Mouse (Mus musculus): Measurements from ENCODE around the gene Yod1.

DNA sequence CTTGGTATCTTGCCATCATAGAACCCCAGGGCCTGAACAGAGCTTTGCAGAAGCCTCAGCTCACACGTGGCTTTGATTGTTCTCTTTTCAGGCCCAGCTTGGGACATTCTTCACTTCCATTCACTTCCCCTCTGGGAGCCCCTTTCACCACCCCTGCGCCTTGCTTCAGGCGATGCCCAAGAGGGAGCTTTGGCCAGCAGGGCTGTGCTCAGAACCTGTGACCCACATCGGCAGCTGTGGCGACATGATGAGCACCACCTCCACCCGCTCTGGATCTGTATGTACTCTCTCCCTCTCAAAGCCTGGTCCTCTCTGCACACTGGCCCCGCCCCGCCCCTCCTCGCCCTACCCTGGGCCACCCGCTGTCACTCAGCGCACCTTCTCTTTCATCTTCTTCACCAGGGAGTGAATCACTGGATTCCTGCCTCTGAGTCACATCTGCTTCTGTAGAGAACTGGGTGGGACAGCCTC is 20.3 kb downstream of the Yod1 start:
- TF ChIP-seq CTCF (conservative IDR thresholded peaks at IDR 0.05; ENCODE audit: low read length) = no peak
- TF ChIP-seq POU5F1 (IDR thresholded peaks at IDR 0.05; ENCODE audit: borderline replicate concordance, low read length) = no peak
- TF ChIP-seq NANOG (IDR thresholded peaks at IDR 0.05; ENCODE audit: borderline replicate concordance, low read length) = no peak
